Mouse (Mus musculus): ENCODE data around the gene Gm11007.
"Not testable (repeated sequence)": the region's sequence is repeated elsewhere in the genome, so short reads cannot be mapped to it uniquely, and the experiment has no call there.

Gene Gm11007

GRCm38 (mm10) chr2:175643678-175644077 is at the start of gene Gm11007:
Gene Gm11007 (plus strand): TSS chr2:175643978.
- DNase-seq (ENCODE audit: low read depth): not testable (repeated sequence)

Data from c-Kit-positive CD71-negative TER-119-negative erythroid progenitor cells, embryonic 14.5 days (primary cell).